Mouse (Mus musculus): ENCODE measurements around the gene Sowahc.

- TF ChIP-seq TBP (IDR thresholded peaks at IDR 0.05; ENCODE audit: low read depth, low read length), result no peak
- TF ChIP-seq MYC (IDR thresholded peaks at IDR 0.05; ENCODE audit: low read depth, low read length), result no peak
- no peak for TF ChIP-seq KAT2A (conservative IDR thresholded peaks at IDR 0.05; ENCODE audit: low read depth, low read length)
- no peak for TF ChIP-seq CTCF (IDR thresholded peaks at IDR 0.05 in 2 of 3, conservative IDR thresholded peaks at IDR 0.05 in 1 of 3; ENCODE audit: control insufficient read depth in 1 of 3, insufficient read depth in 1 of 3, low read depth in 2 of 3, low read length in 3 of 3, poor library complexity in 1 of 3, severe bottlenecking in 1 of 3)
- no peak for TF ChIP-seq ELF1 (IDR thresholded peaks at IDR 0.05; ENCODE audit: low read depth, low read length)
- no peak for TF ChIP-seq ZC3H11A (IDR thresholded peaks at IDR 0.05; ENCODE audit: low read depth, low read length)
Observed at GRCm38 (mm10) chr10:59275745-59276144, 54.0 kb downstream of the Sowahc start.
